In the genomic region with DNA sequence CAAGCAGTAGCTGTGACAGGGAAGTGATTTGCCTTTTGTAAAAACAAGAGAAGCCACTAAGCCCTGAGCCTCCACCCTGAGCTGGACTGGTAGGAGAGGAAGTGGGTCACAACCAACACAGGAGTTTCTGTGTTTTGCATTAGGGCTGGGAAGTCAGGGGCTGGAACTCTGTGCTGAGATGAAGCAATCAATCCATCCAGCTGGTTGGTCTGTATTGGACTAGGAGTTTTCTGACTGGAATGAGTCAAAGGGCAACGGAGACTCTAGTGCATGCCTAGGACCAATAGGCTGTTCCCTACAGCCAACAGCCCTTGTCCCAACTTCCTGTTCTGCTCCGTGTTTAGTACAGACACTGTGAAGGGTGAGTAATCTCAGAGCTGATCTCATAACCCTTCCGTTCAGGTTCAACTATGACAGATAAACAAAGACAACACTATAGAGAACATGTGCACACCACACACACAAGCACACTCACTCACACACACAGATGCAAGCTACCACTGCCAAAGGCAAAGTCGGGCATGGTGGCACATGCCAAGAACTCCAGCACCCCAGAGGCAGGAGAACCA, we compare ENCODE assay signal across 8 mouse cellular contexts. TPM values are rescaled to one million over a fixed set of nuclear protein-coding genes. Genes with fewer than 3 reads are reported as not detected.
DNase-seq lines count a peak whose midpoint lies in the region; ATAC-seq and TF ChIP-seq lines count a peak whose summit lies in the region.

No protein-coding gene starts in this region.

- no peak overlapping the region for H3K9ac ChIP-seq in forebrain, embryonic 12.5 days
- no peak overlapping the region for H3K9ac ChIP-seq in limb, embryonic 13.5 days

- H3K4me3 ChIP-seq in layer of hippocampus, adult 2 months, result no peak overlapping the region
- no peak overlapping the region for H3K4me3 ChIP-seq in forebrain, embryonic 12.5 days (replicated peaks)
- no peak overlapping the region for H3K4me3 ChIP-seq in limb, embryonic 13.5 days

- ATAC-seq in forebrain, embryonic 12.5 days (ENCODE audit: low FRiP score), result no peak
- no peak for ATAC-seq in limb, embryonic 13.5 days (ENCODE audit: low FRiP score, low read depth)
- ATAC-seq in monocyte, adult 5-6 weeks (replicated peaks; ENCODE audit: insufficient number of reproducible peaks, low FRiP score, low TSS enrichment, poor library complexity, severe bottlenecking), result peak; percentile 60
- ATAC-seq in frontal cortex, adult (ENCODE audit: low TSS enrichment), result no peak
- no peak for ATAC-seq in erythroid progenitor cell, adult 5-6 weeks (replicated peaks; ENCODE audit: low FRiP score, poor library complexity, severe bottlenecking)

- H3K9me3 ChIP-seq in forebrain, embryonic 12.5 days, result no peaks in the 10 kb centered on the region
- H3K9me3 ChIP-seq in limb, embryonic 13.5 days, result no peaks in the 10 kb centered on the region

- 72% methylated on average over 4 of the region's 4 CpGs for WGBS in forebrain, embryonic 12.5 days
- 65% methylated on average over 4 of the region's 4 CpGs for WGBS in limb, embryonic 13.5 days

- TF ChIP-seq CTCF in layer of hippocampus, adult 2 months (conservative IDR thresholded peaks at IDR 0.05), result no peak

- H3K27me3 ChIP-seq in forebrain, embryonic 12.5 days, result no peaks in the 10 kb centered on the region
- H3K27me3 ChIP-seq in limb, embryonic 13.5 days, result no peaks in the 10 kb centered on the region

- H3K27ac ChIP-seq in layer of hippocampus, adult 2 months, result peak overlapping the region; percentile 99; the same call in 1 of the 2 replicates
- H3K27ac ChIP-seq in forebrain, embryonic 12.5 days, result peak overlapping the region; percentile 97
- H3K27ac ChIP-seq in limb, embryonic 13.5 days, result 0 out of 2 replicates have a peak overlapping the region, but pooled peaks have one; percentile 22

- DNase-seq in layer of hippocampus, adult 2 months (ENCODE audit: low spot score in 2 of 2), result no peak
- DNase-seq in layer of hippocampus, postnatal 25 days (ENCODE audit: extremely low spot score in 1 of 2, low spot score in 1 of 2), result no peak
- DNase-seq in cerebellum, postnatal 14 days, result no peak

- H3K4me2 ChIP-seq in forebrain, embryonic 12.5 days, result no peak overlapping the region
- no peak overlapping the region for H3K4me2 ChIP-seq in limb, embryonic 13.5 days (replicated peaks)

- peaks cover 92% of the 10 kb centered on the region for H3K4me1 ChIP-seq in forebrain, embryonic 12.5 days
- H3K4me1 ChIP-seq in limb, embryonic 13.5 days, result peaks cover 88% of the 10 kb centered on the region

- H3K36me3 ChIP-seq in forebrain, embryonic 12.5 days (replicated peaks), result no peaks in the 10 kb centered on the region
- no peaks in the 10 kb centered on the region for H3K36me3 ChIP-seq in limb, embryonic 13.5 days

RNA-seq across cellular contexts. Expression of a gene that starts 13.6 kb away (rescaled TPM):
- 10 to 100 TPM; 17.2 to 22.0 TPM for total RNA-seq in layer of hippocampus, adult 2 months (2021)
- 10 to 100 TPM; 17.0 to 18.1 TPM for total RNA-seq in layer of hippocampus, postnatal 25 days (2021)
- 128 and 135 TPM in 2 replicates for polyA plus RNA-seq in forebrain, embryonic 12.5 days (2016; fragmentation: Nextera tagmentation; extraction: Ambion mirVana)
- 27.1 and 28.2 TPM in 2 replicates for polyA plus RNA-seq in limb, embryonic 13.5 days (2015; fragmentation: Nextera tagmentation; extraction: Ambion mirVana)
- total RNA-seq in monocyte, adult 5-6 weeks (2017), result 390 to 783 TPM (median 430 TPM) in 3 replicates
- total RNA-seq in erythroid progenitor cell, adult 5-6 weeks (2015; ENCODE audit: low replicate concordance), result 156 and 184 TPM in 2 replicates
- total RNA-seq in erythroid progenitor cell, adult 5-6 weeks (2017; ENCODE audit: low replicate concordance), result 261 and 289 TPM in 2 replicates

RNA-seq across cellular contexts. Expression of a gene that starts 28.3 kb away (rescaled TPM):
- total RNA-seq in layer of hippocampus, adult 2 months (2021), result 1 to 10 TPM; 6.0 to 7.4 TPM
- total RNA-seq in layer of hippocampus, postnatal 25 days (2021), result 1 to 10 TPM; 3.2 to 5.4 TPM
- polyA plus RNA-seq in forebrain, embryonic 12.5 days (2016; fragmentation: Nextera tagmentation; extraction: Ambion mirVana), result 2.2 and 3.3 TPM in 2 replicates
- 42.1 and 48.5 TPM in 2 replicates for polyA plus RNA-seq in limb, embryonic 13.5 days (2015; fragmentation: Nextera tagmentation; extraction: Ambion mirVana)
- not detected in 3 replicates for total RNA-seq in monocyte, adult 5-6 weeks (2017)
- total RNA-seq in erythroid progenitor cell, adult 5-6 weeks (2015; ENCODE audit: low replicate concordance), result not detected in 2 replicates
- not detected in 2 replicates for total RNA-seq in erythroid progenitor cell, adult 5-6 weeks (2017; ENCODE audit: low replicate concordance)

RNA-seq across cellular contexts. Expression of a gene that starts 45.7 kb away (rescaled TPM):
- total RNA-seq in layer of hippocampus, adult 2 months (2021), result under 1 TPM in 1 of 2 experiments, not detected in 1; 0.20 TPM
- under 1 TPM in 1 of 2 experiments, not detected in 1; 0.22 TPM for total RNA-seq in layer of hippocampus, postnatal 25 days (2021)
- polyA plus RNA-seq in forebrain, embryonic 12.5 days (2016; fragmentation: Nextera tagmentation; extraction: Ambion mirVana), result not detected in 2 replicates
- polyA plus RNA-seq in limb, embryonic 13.5 days (2015; fragmentation: Nextera tagmentation; extraction: Ambion mirVana), result 0.17 and 0.26 TPM in 2 replicates
- total RNA-seq in monocyte, adult 5-6 weeks (2017), result 0.67 to 1.4 TPM (median 0.85 TPM) in 3 replicates
- 1.1 and 4.2 TPM in 2 replicates for total RNA-seq in erythroid progenitor cell, adult 5-6 weeks (2015; ENCODE audit: low replicate concordance)
- total RNA-seq in erythroid progenitor cell, adult 5-6 weeks (2017; ENCODE audit: low replicate concordance), result not detected in 2 replicates

Comparison
In these comparisons a context has a peak if more than half of its experiments do, and no peak if none do; other contexts are left out.
1. H3K27ac ChIP-seq: peak in every context shown above with its lines; median percentile 99 in layer of hippocampus, adult 2 months; 97 in forebrain, embryonic 12.5 days; 22 in limb, embryonic 13.5 days.
2. RNA of a gene that starts 13.6 kb away (total RNA-seq): 390 to 783 TPM in monocyte, adult 5-6 weeks and 156 to 289 TPM in erythroid progenitor cell, adult 5-6 weeks; 17.2 to 22.0 TPM in layer of hippocampus, adult 2 months and 17.0 to 18.1 TPM in layer of hippocampus, postnatal 25 days; every median in the first group is over 4 times any median in the second.